Mouse (Mus musculus): ENCODE data around the gene Zbtb17.

DNA sequence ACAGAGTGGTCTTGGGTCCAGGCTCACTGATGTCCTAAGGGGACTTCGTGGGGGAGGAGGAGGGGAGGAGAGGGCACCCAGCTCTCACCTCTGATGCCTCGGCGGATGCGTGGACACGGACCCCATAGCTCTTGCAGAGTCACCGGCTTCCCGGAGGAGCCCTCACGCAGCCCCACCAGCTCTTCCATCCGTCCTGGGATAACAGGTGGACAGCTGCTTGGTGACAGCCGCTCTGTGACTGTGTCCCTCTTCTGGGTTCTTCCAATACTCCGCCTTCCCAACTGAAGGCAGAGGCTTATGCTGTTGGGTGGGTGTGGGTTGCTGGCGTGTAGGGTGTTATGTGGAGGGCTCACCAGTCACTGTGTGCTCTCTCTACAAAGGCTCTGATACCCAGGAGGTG lies 46.6 kb upstream of the Zbtb17 start:
- TF ChIP-seq CTCF (IDR thresholded peaks at IDR 0.05; ENCODE audit: insufficient read depth, low read depth, low read length) (no peak), POLR2A (IDR thresholded peaks at IDR 0.05; ENCODE audit: insufficient read depth, low read depth, low read length) (no peak)

Data from olfactory bulb, adult 2 months (tissue).